Mouse (Mus musculus) CD4-positive, CD25-positive, alpha-beta regulatory T cell (primary cell): Measurements from ENCODE around the gene Dnajc17. TPM values are rescaled to one million over a fixed set of nuclear protein-coding genes. Genes with fewer than 3 reads are reported as not detected.

Source experiments
- polyA plus RNA-seq: library from polyadenylated mRNA; unstranded; fragments of 100-300 nt; shearing (Covaris generic); gene quantifications from one replicate; pipeline ENCODE4 v1.2.1, GENCODE M21; 2017

The Dnajc17 gene
- 21.4 TPM for polyA plus RNA-seq

GRCm38 (mm10) chr2:119208344-119209175 lies at the start of gene Dnajc17, which contains the start of gene Zfyve19:
TSS of gene Dnajc17 (minus strand) at chr2:119208795.
TSS of gene Zfyve19 (plus strand) at chr2:119208617.

GRCm38 (mm10) chr2:119237210-119237870 lies 28.7 kb upstream of the Dnajc17 start, which contains the start of gene Spint1:
TSS of gene Spint1 (plus strand) at chr2:119237362.

GRCm38 (mm10) chr2:119229775-119230704 lies 21.4 kb upstream of the Dnajc17 start, which contains the start of gene Ppp1r14d:
TSS of gene Ppp1r14d (minus strand) at chr2:119229906.

GRCm38 (mm10) chr2:119173991-119174651 lies 34.5 kb downstream of the Dnajc17 start, which contains the start of gene Gm14137:
TSS of gene Gm14137 (plus strand) at chr2:119174509.

GRCm38 (mm10) chr2:119166901-119167865 lies 41.4 kb downstream of the Dnajc17 start, which contains the start of gene Gchfr:
TSS of gene Gchfr (plus strand) at chr2:119167773.

GRCm38 (mm10) chr2:119156681-119157572 lies 51.7 kb downstream of the Dnajc17 start, which contains the start of gene Rmdn3:
TSS of gene Rmdn3 (minus strand) at chr2:119157034.

Other genes with a start within 250 kb of the Dnajc17 start
- 21.6 TPM for gene Ccdc32, start 179.4 kb downstream of the Dnajc17 start, polyA plus RNA-seq
- 2.3 TPM for gene Rpusd2, start 174.0 kb downstream of the Dnajc17 start, polyA plus RNA-seq
- gene Knl1, start 161.7 kb downstream of the Dnajc17 start, polyA plus RNA-seq = 2.5 TPM
- gene Rad51, start 96.0 kb downstream of the Dnajc17 start, polyA plus RNA-seq = 4.6 TPM
- gene Rmdn3, start 51.8 kb downstream of the Dnajc17 start, polyA plus RNA-seq = 28.5 TPM
- not detected for gene Gchfr, start 41.0 kb downstream of the Dnajc17 start, polyA plus RNA-seq
- gene Gm14137, start 34.3 kb downstream of the Dnajc17 start, polyA plus RNA-seq = 0.43 TPM
- gene Zfyve19, start 178 bp downstream of the Dnajc17 start, polyA plus RNA-seq = 52.5 TPM
- gene Ppp1r14d, start 21.1 kb upstream of the Dnajc17 start, polyA plus RNA-seq = not detected
- 0.29 TPM for gene Spint1, start 28.6 kb upstream of the Dnajc17 start, polyA plus RNA-seq
- gene Rhov, start 62.5 kb upstream of the Dnajc17 start, polyA plus RNA-seq = 0.20 TPM
- gene Vps18, start 79.9 kb upstream of the Dnajc17 start, polyA plus RNA-seq = 13.7 TPM
- not detected for gene Dll4, start 117.0 kb upstream of the Dnajc17 start, polyA plus RNA-seq
- gene Chac1, start 142.4 kb upstream of the Dnajc17 start, polyA plus RNA-seq = not detected